Mouse (Mus musculus): ENCODE results near the gene Gm11037. TPM values are rescaled to one million over a fixed set of nuclear protein-coding genes. Genes with fewer than 3 reads are reported as not detected.

Gene Gm11037
- total RNA-seq, 2 experiments from 2014 or later, result not detected

GRCm38 (mm10) chr2:131178828-131179245 is 45.5 kb downstream of the Gm11037 start:
- ATAC-seq (ENCODE audit: poor library complexity, severe bottlenecking), result no peak

GRCm38 (mm10) chr2:131179246-131179886 is 46.1 kb downstream of the Gm11037 start:
- peak; percentile 41 for ATAC-seq (ENCODE audit: poor library complexity, severe bottlenecking)

DNA sequence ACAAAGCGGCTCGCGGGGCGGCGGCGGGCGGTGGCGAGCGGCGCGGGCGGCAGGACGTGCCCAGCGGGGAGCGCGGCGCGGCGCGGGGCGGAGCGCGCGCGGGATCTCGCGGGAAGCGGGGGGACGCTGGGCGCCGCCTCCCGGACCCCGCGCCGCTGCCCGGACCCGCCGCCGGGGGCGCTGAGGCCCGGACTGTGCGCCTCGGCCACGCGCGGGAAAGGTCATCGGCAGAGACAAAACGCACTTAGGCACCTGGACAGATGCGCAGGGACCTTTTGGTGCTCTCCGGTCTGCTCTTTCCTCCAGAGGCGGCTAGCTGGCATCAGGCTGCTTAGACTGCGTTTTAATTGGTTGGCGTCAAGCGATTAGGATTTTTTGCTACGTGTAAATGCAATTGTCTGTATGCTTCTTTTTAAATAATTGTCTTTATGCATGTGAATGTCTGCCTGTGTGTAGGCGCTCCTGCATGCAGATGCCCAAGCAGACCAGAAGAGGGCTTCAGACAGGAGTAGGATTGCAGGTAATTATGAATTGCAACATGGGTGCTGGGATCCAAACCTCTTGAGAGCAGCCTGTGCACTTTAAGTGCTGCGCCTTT is 46.8 kb downstream of the Gm11037 start, which contains the start of gene Cenpb:
TSS of gene Cenpb (minus strand) at position 78 of the 598 bp plus-strand sequence.
- peak; percentile 84 for ATAC-seq (ENCODE audit: poor library complexity, severe bottlenecking)

Other genes starting within 250 kb of the Gm11037 start
- 11.3 and 14.6 TPM in 2 replicates for gene 4930402H24Rik, start 227.1 kb upstream of the Gm11037 start, total RNA-seq (2015)
- gene 4930402H24Rik, start 227.1 kb upstream of the Gm11037 start, total RNA-seq (2017), result 8.7 and 15.4 TPM in 2 replicates
- 24.8 and 30.7 TPM in 2 replicates for gene Atrn, start 227.0 kb upstream of the Gm11037 start, total RNA-seq (2015)
- 23.1 and 26.5 TPM in 2 replicates for gene Atrn, start 227.0 kb upstream of the Gm11037 start, total RNA-seq (2017)
- not detected in 2 replicates for gene Gfra4, start 90.4 kb upstream of the Gm11037 start, total RNA-seq (2015)
- gene Gfra4, start 90.4 kb upstream of the Gm11037 start, total RNA-seq (2017), result not detected in 2 replicates
- gene Adam33, start 69.7 kb upstream of the Gm11037 start, total RNA-seq (2015), result not detected in 2 replicates
- gene Adam33, start 69.7 kb upstream of the Gm11037 start, total RNA-seq (2017), result 0.12 and 0.18 TPM in 2 replicates
- gene Siglec1, start 46.7 kb upstream of the Gm11037 start, total RNA-seq (2015), result 2.3 and 4.2 TPM in 2 replicates
- gene Siglec1, start 46.7 kb upstream of the Gm11037 start, total RNA-seq (2017), result 1.1 and 1.5 TPM in 2 replicates
- gene Hspa12b, start 6.2 kb upstream of the Gm11037 start, total RNA-seq (2015), result not detected in 2 replicates
- gene Hspa12b, start 6.2 kb upstream of the Gm11037 start, total RNA-seq (2017), result not detected in 2 replicates
- 21.5 and 31.3 TPM in 2 replicates for gene 1700037H04Rik, start 26.6 kb downstream of the Gm11037 start, total RNA-seq (2015)
- 15.5 and 22.7 TPM in 2 replicates for gene 1700037H04Rik, start 26.6 kb downstream of the Gm11037 start, total RNA-seq (2017)
- 7.7 and 8.7 TPM in 2 replicates for gene Cenpb, start 46.6 kb downstream of the Gm11037 start, total RNA-seq (2015)
- 15.6 and 16.8 TPM in 2 replicates for gene Cenpb, start 46.6 kb downstream of the Gm11037 start, total RNA-seq (2017)
- gene Cdc25b, start 53.5 kb downstream of the Gm11037 start, total RNA-seq (2015), result 21.5 and 25.5 TPM in 2 replicates
- 29.1 and 35.0 TPM in 2 replicates for gene Cdc25b, start 53.5 kb downstream of the Gm11037 start, total RNA-seq (2017)
- 1.5 and 1.8 TPM in 2 replicates for gene Spef1, start 53.8 kb downstream of the Gm11037 start, total RNA-seq (2015)
- gene Spef1, start 53.8 kb downstream of the Gm11037 start, total RNA-seq (2017), result 2.4 and 3.3 TPM in 2 replicates
- gene Ap5s1, start 73.6 kb downstream of the Gm11037 start, total RNA-seq (2015), result 13.6 and 14.0 TPM in 2 replicates
- gene Ap5s1, start 73.6 kb downstream of the Gm11037 start, total RNA-seq (2017), result 8.4 and 13.5 TPM in 2 replicates
- gene Mavs, start 100.6 kb downstream of the Gm11037 start, total RNA-seq (2015), result 17.3 and 20.8 TPM in 2 replicates
- gene Mavs, start 100.6 kb downstream of the Gm11037 start, total RNA-seq (2017), result 14.4 and 14.8 TPM in 2 replicates
- 60.1 and 74.2 TPM in 2 replicates for gene Pank2, start 129.0 kb downstream of the Gm11037 start, total RNA-seq (2015)
- gene Pank2, start 129.0 kb downstream of the Gm11037 start, total RNA-seq (2017), result 42.9 and 51.0 TPM in 2 replicates
- 3.6 and 4.0 TPM in 2 replicates for gene Rnf24, start 219.4 kb downstream of the Gm11037 start, total RNA-seq (2015)
- 1.8 and 3.9 TPM in 2 replicates for gene Rnf24, start 219.4 kb downstream of the Gm11037 start, total RNA-seq (2017)